Mouse (Mus musculus) hindbrain, embryonic 11.5 days (tissue): ENCODE results near the gene Dpp7. TPM values are rescaled to one million over a fixed set of nuclear protein-coding genes. Genes with fewer than 3 reads are reported as not detected.
A peak's percentile ranks its signal among the peaks of the same experiment; 100 is the strongest.

Experiments
- ATAC-seq: fragments of 200-750 bp; cut with Nextera tagmentation; 2 replicates; pipeline ENCODE4 v1.8.0; 2017; ENCODE audit warnings: mild to moderate bottlenecking, moderate TSS enrichment, moderate library complexity; ENCODE audit not compliant: low FRiP score
- DNase-seq: peaks from one replicate; pipeline ENCODE4 v3.0.0-alpha.2; 2015; ENCODE audit warnings: low spot score
- H3K27ac ChIP-seq: fragments of 300-500 bp; sonication (generic); 2 replicates; pipeline ENCODE4 v1.5.1; 2014; ENCODE audit warnings: mild to moderate bottlenecking, low read depth, low read length
- H3K27me3 ChIP-seq: fragments of 300-500 bp; sonication (generic); 2 replicates; pipeline ENCODE4 v1.6.1; 2014; ENCODE audit warnings: mild to moderate bottlenecking, low read length, moderate library complexity, mixed read lengths; ENCODE audit not compliant: control insufficient read depth, insufficient read depth
- H3K36me3 ChIP-seq: fragments of 300-500 bp; sonication (generic); 2 replicates; pipeline ENCODE4 v1.6.1; 2014; ENCODE audit warnings: mild to moderate bottlenecking, low read length, moderate library complexity, mixed read lengths; ENCODE audit not compliant: control insufficient read depth, insufficient read depth
- H3K4me1 ChIP-seq: fragments of 300-500 bp; sonication (generic); replicated peaks from 2 replicates; pipeline ENCODE4 v1.6.1; 2014; ENCODE audit warnings: low read length, mixed read lengths; ENCODE audit not compliant: control insufficient read depth, insufficient read depth
- H3K4me2 ChIP-seq: fragments of 300-500 bp; sonication (generic); replicated peaks from 2 replicates; pipeline ENCODE4 v1.6.1; 2014; ENCODE audit warnings: mild to moderate bottlenecking, low read depth, low read length
- H3K4me3 ChIP-seq: fragments of 300-500 bp; sonication (generic); 2 replicates; pipeline ENCODE4 v1.5.1; 2014; ENCODE audit warnings: low read depth, low read length
- H3K9ac ChIP-seq: fragments of 300-500 bp; sonication (generic); 2 replicates; pipeline ENCODE4 v1.6.1; 2014; ENCODE audit warnings: low read depth, low read length
- H3K9me3 ChIP-seq: fragments of 300-500 bp; sonication (generic); 2 replicates; pipeline ENCODE4 v1.6.1; 2016; ENCODE audit warnings: low read length; ENCODE audit not compliant: control insufficient read depth
- WGBS: fragments of 180-500 bp; shearing (Covaris S2); extraction: QIAGEN DNeasy Blood & Tissue Kit; methylation state at CpG from one replicate; pipeline ENCODE4 v1.1.7; 2014; 5-methylcytosine and 5-hydroxymethylcytosine counted together
- polyA plus RNA-seq: library from polyadenylated mRNA; unstranded; fragments of >200 nt; fragmentation: Nextera tagmentation; extraction: Ambion mirVana; gene quantifications from 2 replicates; pipeline ENCODE4 v1.2.1, GENCODE M21; 2014

Gene Dpp7
- polyA plus RNA-seq, 1 experiment from 2014 or later: 13.4 TPM

- Histone ChIP-seq H3K4me2 (no peak overlapping the region), H3K27me3 (peaks cover 61% of the 10 kb centered on the region), H3K36me3 (no peaks in the 10 kb centered on the region), H3K9me3 (no peaks in the 10 kb centered on the region), H3K9ac (no peak overlapping the region), H3K27ac (no peak overlapping the region), H3K4me3 (no peak overlapping the region), H3K4me1 (peaks cover 5% of the 10 kb centered on the region; the same call in 1 of the 2 replicates)
- DNase-seq (no peak), ATAC-seq (no peak)
- 57% methylated on average over 1 of the region's 1 CpGs for WGBS
These were observed 40.9 kb upstream of the Dpp7 start for GRCm38 (mm10) chr2:25397010-25397409.

GRCm38 (mm10) chr2:25396597-25396983 lies 40.4 kb upstream of the Dpp7 start:
- Histone ChIP-seq H3K27me3 (peaks cover 61% of the 10 kb centered on the region), H3K9me3 (no peaks in the 10 kb centered on the region), H3K4me3 (no peak overlapping the region), H3K4me2 (no peak overlapping the region), H3K27ac (no peak overlapping the region), H3K4me1 (peaks cover 5% of the 10 kb centered on the region; the same call in 1 of the 2 replicates), H3K36me3 (no peaks in the 10 kb centered on the region), H3K9ac (no peak overlapping the region)
- ATAC-seq (no peak), DNase-seq (no peak)
- WGBS: 27% methylated on average over 3 of the region's 3 CpGs

- ATAC-seq: no peak
- Histone ChIP-seq H3K4me2 (peak within 1 kb of the TSS; percentile 71), H3K4me1 (peaks cover 5% of the 10 kb centered on the region; the same call in 1 of the 2 replicates), H3K27ac (no peak within 1 kb of the TSS), H3K27me3 (peaks cover 57% of the 10 kb centered on the region), H3K36me3 (no peaks in the 10 kb centered on the region), H3K9me3 (no peaks in the 10 kb centered on the region), H3K4me3 (peak within 1 kb of the TSS; percentile 34), H3K9ac (peak within 1 kb of the TSS; percentile 44; the same call in 1 of the 2 replicates)
- peak; percentile 48 for DNase-seq
- WGBS: 2% methylated on average over 54 of the region's 57 CpGs
These were observed 39.8 kb upstream of the Dpp7 start, which contains the start of gene Entpd2 for GRCm38 (mm10) chr2:25395721-25396596. Entpd2 (plus strand) TSS chr2:25395874.

GRCm38 (mm10) chr2:25394281-25395221 lies 38.4 kb upstream of the Dpp7 start:
- H3K4me2 ChIP-seq: no peak overlapping the region
- H3K4me1 ChIP-seq: peaks cover 5% of the 10 kb centered on the region; the same call in 1 of the 2 replicates
- 32% methylated on average over 3 of the region's 3 CpGs for WGBS
- H3K27ac ChIP-seq: no peak overlapping the region
- no peaks in the 10 kb centered on the region for H3K36me3 ChIP-seq
- H3K9me3 ChIP-seq: no peaks in the 10 kb centered on the region
- no peak overlapping the region for H3K9ac ChIP-seq
- no peak for DNase-seq
- H3K4me3 ChIP-seq: no peak overlapping the region
- ATAC-seq: no peak
- peaks cover 45% of the 10 kb centered on the region for H3K27me3 ChIP-seq

- 68% methylated on average over 5 of the region's 5 CpGs for WGBS
- H3K36me3 ChIP-seq: no peaks in the 10 kb centered on the region
These were observed 35.1 kb upstream of the Dpp7 start for GRCm38 (mm10) chr2:25391266-25391665.

GRCm38 (mm10) chr2:25384492-25384891 lies 28.3 kb upstream of the Dpp7 start:
- Histone ChIP-seq H3K9ac (no peak overlapping the region), H3K27me3 (no peaks in the 10 kb centered on the region), H3K4me2 (no peak overlapping the region), H3K4me3 (no peak overlapping the region), H3K27ac (no peak overlapping the region), H3K9me3 (no peaks in the 10 kb centered on the region), H3K36me3 (no peaks in the 10 kb centered on the region), H3K4me1 (no peaks in the 10 kb centered on the region)
- ATAC-seq: no peak
- 79% methylated on average over 5 of the region's 5 CpGs for WGBS
- no peak for DNase-seq

More at GRCm38 (mm10) chr2:25391266-25391665, 35.1 kb upstream of the Dpp7 start:
- no peak for DNase-seq
- Histone ChIP-seq H3K9me3 (no peaks in the 10 kb centered on the region), H3K4me1 (peaks cover 5% of the 10 kb centered on the region; the same call in 1 of the 2 replicates), H3K27me3 (peaks cover 19% of the 10 kb centered on the region), H3K4me2 (no peak overlapping the region), H3K9ac (no peak overlapping the region), H3K4me3 (no peak overlapping the region), H3K27ac (no peak overlapping the region)
- no peak for ATAC-seq

GRCm38 (mm10) chr2:25376589-25376988 lies 20.4 kb upstream of the Dpp7 start:
- no peaks in the 10 kb centered on the region for H3K36me3 ChIP-seq
- peak; percentile 61 for DNase-seq
- H3K4me1 ChIP-seq: peaks cover 6% of the 10 kb centered on the region
- no peak for ATAC-seq
- no peak overlapping the region for H3K9ac ChIP-seq
- H3K4me3 ChIP-seq: no peak overlapping the region
- H3K27me3 ChIP-seq: no peaks in the 10 kb centered on the region
- H3K9me3 ChIP-seq: no peaks in the 10 kb centered on the region
- H3K27ac ChIP-seq: no peak overlapping the region
- no peak overlapping the region for H3K4me2 ChIP-seq
- 78% methylated on average over 4 of the region's 4 CpGs for WGBS

- no peak for DNase-seq
- 19% methylated on average over 2 of the region's 2 CpGs for WGBS
- Histone ChIP-seq H3K9me3 (no peaks in the 10 kb centered on the region), H3K27ac (no peak overlapping the region), H3K4me2 (peak overlapping the region; percentile 98), H3K36me3 (no peaks in the 10 kb centered on the region), H3K27me3 (no peaks in the 10 kb centered on the region), H3K4me1 (peaks cover 6% of the 10 kb centered on the region), H3K4me3 (peak overlapping the region; percentile 85), H3K9ac (peak overlapping the region; percentile 62)
- no peak for ATAC-seq
These were observed 17.3 kb upstream of the Dpp7 start for GRCm38 (mm10) chr2:25373431-25373830.
